Mouse (Mus musculus) lung, postnatal 36 days (tissue): Measurements from ENCODE around the gene Itga9.
A peak's percentile ranks its signal among the peaks of the same experiment; 100 is the strongest.

Source experiments
- DNase-seq: peaks from one replicate; pipeline ENCODE4 v3.0.0; 2022; ENCODE audit warnings: mixed read lengths

Itga9 gene

DNA sequence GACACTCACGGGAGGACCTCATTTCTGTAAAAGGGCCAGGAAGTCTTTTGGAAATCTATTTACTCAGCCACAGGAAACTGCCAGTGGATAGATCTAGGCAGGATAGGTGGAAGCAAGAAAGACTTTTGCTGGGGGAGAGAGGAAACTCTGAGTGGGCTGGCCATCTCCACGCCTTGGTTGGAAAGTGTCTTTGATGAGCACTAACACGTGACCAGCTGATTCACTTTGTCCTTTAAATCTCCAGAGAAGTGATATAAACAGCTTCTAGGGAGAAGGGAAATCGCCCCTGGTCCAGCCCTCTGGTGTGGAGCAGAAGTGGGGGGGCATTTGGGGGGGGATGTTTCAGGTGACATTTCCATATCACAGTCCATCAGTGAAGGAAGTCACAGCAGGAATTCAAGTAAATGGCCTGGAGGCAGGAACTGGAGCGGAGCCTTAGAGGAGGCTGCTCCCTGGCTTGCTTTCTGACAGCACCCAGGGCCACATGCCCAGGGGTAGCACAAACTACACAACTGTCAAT is 124.4 kb downstream of the Itga9 start:
- DNase-seq: peak; percentile 31

- DNase-seq: peak; percentile 85
Observed at GRCm38 (mm10) chr9:118731650-118732049, 125.2 kb downstream of the Itga9 start.

DNA sequence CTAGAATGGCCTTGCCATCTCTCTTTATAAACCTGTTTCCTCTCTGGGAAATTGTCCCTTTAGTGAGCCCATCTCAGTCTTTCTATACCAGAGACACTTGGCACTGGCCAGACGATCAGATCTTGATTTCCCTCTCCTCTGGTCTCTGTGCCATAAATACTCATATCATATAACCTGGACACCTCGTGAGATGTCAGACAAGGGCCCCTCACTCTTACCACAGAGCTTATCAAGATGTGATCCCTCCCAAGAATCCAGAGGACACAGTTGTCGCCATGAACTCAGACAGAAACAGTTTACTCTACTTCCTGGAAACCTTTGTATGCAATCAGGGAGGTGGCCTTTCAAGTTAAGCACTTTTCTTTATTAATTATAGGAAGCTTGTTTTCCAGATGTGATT is 127.1 kb downstream of the Itga9 start:
- DNase-seq: no peak

DNA sequence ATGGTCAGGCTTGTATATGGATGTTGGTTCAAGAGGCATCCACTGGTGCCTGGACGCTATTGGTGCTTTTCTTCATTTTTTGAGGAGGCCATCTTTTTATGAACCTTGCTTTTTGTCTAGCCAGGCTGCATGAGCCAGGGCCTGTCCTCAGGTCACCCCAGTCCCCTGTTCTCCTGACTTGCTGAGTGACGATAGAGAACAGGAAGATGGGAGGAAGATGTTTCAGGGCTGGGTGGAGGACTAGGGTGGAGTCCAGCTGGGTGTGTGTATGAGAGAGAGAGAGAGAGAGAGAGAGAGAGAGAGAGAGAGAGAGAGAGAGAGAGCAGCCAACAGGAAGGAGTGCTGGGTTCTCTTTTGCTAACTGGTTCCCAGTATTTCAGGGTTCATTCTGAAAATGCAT is 130.6 kb downstream of the Itga9 start:
- DNase-seq: peak; percentile 25

DNA sequence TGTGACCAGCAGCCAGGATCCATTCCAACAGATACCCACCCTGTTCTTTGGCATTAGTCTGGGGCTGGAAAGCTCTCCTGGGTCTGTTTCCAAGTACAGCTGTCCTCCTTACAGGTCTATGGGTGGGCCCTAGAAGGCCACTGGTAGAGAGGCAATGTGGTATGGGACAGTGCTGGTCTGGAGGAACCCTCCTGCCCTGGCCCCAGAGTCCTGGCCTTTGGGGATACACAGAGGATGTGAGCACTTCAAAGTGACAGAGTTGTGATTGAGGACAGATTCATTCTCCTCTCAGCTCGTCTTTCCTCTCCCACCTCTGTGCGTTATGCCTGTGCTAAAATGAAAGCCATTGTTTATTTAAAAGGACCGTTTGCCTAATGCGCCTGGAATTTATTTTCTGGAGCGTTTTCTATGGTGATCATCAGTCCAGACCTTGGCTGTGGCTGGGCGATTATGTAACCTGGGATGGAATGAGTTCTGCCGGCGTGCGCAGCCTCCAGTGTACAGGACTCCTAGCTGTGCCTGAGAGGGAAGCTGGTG is 131.2 kb downstream of the Itga9 start:
- DNase-seq: peak; percentile 92

DNA sequence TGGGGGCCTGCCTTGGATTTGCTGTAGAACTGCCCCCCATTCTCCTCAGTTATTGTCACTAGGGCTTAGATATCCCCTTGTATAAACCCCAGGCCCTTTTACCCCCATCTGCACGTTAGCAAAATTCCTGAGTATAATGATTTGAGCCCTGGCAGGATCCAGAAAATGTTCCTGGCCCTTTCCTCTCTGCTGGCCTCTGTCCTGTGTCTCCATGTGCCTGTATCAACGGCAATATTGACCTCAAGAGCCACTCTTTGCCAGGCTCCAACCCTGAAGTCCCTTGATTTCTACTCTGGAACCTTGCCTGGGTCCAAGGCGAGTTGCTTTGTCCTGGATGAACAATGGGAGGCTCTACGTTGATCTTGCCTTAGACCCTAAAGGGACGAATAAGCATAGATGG is 131.8 kb downstream of the Itga9 start:
- peak; percentile 22 for DNase-seq

DNA sequence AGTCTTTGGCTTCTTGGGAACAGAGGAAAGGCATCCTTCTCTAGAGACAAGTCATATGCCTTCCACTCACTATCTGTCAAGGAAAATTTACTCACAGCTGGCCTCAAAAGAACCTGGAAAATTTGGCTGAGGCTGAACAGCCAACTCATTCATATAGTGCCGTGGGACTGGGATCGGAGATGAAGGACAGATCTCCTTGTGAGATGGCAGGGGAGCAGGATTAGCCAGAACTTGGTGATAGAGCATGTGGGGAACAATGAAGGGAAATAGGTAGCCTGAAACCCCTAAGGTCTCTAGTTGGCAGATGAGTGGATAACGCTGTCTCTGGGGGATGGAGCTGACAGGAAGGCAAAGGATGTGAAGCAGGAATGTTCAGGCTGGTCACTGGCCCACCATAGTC is 132.6 kb downstream of the Itga9 start:
- DNase-seq: no peak

GRCm38 (mm10) chr9:118739659-118740058 is 133.2 kb downstream of the Itga9 start:
- no peak for DNase-seq

DNA sequence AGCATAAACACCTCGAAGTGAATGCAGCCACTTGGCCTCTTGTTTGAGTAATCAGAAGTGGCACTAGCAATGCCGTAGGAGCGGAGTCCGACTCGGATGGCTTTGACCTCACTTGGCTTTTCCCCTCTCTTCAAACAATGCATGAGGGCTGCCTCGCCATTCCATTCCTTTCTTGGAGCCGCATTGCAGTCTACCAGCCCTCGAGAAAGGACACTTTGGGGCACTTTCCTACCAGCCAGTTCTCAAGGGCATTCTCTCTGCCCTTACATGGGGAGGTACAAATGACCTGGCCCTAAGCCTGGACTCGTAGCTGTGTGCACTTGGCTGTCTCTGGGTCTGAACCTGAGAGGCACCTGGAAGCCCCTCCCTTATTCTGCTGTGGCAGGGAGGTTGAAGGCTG is 134.8 kb downstream of the Itga9 start:
- peak; percentile 87 for DNase-seq

GRCm38 (mm10) chr9:118749335-118749949 is 143.0 kb downstream of the Itga9 start:
- DNase-seq: no peak

GRCm38 (mm10) chr9:118750828-118751227 is 144.3 kb downstream of the Itga9 start:
- DNase-seq: no peak

DNA sequence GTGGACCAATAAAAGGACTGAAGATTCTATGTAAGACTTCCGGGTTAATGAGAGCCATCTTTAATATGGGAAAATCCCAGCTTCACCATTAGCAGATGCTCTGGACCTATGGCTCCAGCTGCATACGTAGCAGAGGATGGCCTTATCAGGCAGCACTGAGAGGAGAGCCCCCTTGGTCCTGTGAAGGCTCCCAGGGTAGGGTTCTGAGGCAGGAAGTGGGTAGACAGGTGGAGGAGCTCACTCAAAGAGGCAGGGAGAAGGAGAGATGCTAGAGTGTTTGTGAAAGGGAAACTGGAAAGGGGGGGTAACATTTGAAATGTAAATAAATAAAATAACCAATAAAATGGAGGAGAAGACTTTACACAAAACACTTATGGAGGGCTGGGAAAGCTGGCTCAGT is 145.9 kb downstream of the Itga9 start:
- no peak for DNase-seq

DNA sequence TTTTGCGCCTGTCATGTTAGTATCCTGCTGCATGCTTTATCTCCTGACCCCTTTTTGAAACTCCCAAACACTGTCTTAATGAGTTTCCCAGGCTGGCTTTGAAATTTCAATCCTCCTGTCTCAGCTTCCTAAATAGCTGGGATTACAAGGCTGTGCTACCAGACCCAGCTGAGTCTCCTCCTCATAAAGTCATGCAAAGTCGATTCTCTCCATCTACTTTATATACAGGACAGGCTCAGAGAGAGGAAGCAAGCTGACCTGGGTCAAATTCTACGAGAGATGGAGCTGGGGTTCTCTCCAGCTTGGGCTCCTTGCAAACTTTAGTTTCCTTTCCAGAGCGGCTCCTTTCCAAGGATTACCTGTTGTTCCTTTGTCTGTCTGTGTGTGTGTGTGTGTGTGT is 153.0 kb downstream of the Itga9 start:
- no peak for DNase-seq

DNA sequence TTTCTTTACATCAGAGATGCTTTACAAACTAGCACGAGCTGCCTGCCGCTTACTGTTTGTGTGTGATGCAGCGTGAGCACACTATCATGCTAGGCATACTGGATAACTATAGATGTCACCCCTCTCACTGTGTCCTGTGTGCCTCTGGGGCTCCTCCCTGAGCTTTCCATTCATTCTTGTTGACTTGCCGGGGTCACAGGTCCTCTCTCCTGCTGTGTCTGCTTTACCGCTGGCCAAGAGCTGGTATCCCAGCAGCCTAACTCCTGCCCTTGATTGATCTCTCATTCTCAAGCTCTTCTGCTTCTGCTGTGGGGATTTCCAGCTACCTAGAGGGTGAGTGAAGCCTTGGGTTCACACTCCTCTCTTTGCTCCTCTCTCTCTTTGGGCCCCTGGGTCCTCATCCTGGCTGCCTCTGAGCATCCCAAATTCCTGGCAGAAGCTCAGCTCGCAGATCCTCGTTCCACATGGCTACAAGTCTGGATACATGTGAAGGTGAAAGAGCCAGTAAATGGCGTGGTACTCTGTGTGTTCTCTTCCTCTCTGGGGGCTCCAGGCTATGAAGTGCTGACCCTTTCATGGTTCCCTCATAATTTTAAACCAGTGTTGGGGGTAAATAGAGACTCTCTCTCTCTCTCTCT is 155.6 kb downstream of the Itga9 start:
- DNase-seq: no peak

- DNase-seq: peak; percentile 92
Observed at GRCm38 (mm10) chr9:118762759-118763158, 156.3 kb downstream of the Itga9 start.

DNA sequence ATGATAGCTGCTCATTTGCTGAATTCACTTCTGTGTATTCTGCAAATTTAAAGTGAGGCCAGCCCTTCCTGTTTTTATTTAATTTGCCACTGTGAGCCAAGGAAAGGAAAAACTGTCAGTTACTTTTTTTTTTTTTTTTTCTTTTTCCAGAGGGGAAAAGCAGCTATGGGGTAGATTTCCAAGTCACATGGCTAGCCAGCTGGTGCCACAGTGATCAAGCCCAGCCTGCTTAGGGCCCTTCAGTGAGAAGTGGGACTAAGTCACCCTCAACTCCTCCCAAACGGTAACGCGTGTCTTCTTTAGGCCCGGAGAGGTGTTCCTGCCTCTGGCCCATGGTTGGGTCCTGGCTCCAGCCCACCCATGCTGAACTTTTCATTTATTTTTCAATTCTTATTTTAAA is 156.7 kb downstream of the Itga9 start:
- DNase-seq: peak; percentile 59

- DNase-seq: no peak
Observed at GRCm38 (mm10) chr9:118763646-118764045, 157.2 kb downstream of the Itga9 start.

- DNase-seq: no peak
Observed at GRCm38 (mm10) chr9:118765059-118765458, 158.6 kb downstream of the Itga9 start.

- no peak for DNase-seq
Observed at GRCm38 (mm10) chr9:118767008-118767407, 160.5 kb downstream of the Itga9 start.

DNA sequence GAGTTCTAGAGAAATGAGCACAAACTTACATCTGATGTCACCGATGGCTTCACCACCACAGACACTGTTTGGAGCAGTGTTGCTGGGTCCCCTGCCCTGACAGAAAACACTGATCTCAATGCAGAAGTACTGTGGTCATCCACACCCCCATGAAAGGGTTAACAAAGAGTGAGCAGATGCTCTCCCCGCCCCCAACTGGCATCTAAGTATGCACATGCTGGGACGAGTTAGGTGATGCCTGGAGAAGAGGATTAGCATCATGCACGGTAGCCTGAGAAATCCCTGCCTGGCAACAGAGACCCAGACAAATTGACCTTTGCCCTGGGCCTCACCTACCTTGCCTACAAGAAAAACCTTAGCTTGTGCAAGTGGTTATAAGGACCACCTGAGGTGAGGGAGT is 162.1 kb downstream of the Itga9 start:
- no peak for DNase-seq

GRCm38 (mm10) chr9:118770366-118770765 is 163.9 kb downstream of the Itga9 start:
- DNase-seq: no peak

GRCm38 (mm10) chr9:118774676-118775075 is 168.2 kb downstream of the Itga9 start:
- no peak for DNase-seq

- no peak for DNase-seq
Observed at GRCm38 (mm10) chr9:118776880-118777438, 170.5 kb downstream of the Itga9 start.

GRCm38 (mm10) chr9:118778596-118778995 is 172.1 kb downstream of the Itga9 start:
- peak; percentile 20 for DNase-seq
